Mouse (Mus musculus): ENCODE measurements around the gene Kndc1.

Kndc1 gene

DNA sequence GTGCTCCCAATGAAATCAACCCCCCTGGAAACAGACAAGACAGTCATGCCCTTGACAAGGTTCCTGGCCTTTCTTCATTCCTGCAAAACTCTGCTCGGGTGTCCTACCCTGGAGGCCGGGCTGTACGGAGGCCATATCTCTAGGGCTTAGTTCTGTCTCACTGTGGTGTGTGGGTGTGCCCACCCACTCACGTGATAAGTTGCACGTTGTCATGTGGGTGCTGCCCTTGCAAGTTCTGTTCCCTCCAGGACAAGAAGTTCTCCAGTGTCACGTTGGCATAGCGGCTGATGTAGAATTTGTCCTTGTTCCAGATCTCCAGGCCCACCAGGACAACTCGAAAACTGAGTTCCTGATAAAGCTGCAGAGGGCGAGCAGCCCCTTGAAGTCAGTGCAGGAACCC is 93.8 kb downstream of the Kndc1 start:
- in situ Hi-C loops (cut with MboI) = no loop called here

DNA sequence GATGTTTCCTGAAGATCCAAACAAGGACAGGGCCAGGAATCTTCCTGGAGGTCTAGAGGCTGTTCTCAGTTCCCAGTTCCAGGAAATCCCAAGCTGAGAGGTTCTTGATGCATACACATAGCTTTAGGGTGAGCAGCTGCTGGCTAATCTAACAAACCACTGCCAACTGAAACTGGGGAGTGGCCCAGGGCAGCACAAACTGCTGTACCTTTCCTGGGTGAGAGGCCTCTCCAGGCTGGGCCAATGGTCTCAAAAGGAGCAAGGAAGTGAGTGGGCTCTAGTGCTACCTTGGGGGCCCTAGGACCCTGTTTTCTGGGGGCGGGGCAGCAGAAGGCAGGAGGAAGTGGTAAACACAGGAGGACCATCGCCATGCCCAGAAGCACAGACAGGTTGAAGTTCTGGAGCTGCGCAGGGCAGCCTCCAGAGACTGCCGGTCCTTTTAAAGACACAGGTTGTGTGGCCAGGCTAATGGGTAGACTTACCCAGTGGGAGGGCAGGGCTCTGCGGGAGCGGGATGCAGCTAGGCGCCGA is 96.4 kb downstream of the Kndc1 start:
- in situ Hi-C loops (cut with MboI) = no loop called here
